Mouse (Mus musculus) testis, postnatal 14 days (tissue): ENCODE measurements around the gene Bpifa1.
"Not testable (repeated sequence)": the region's sequence is repeated elsewhere in the genome, so short reads cannot be mapped to it uniquely, and the experiment has no call there.

ENCODE experiments used
- DNase-seq: peaks from one replicate; pipeline ENCODE4 v3.0.0; 2021; ENCODE audit warnings: low spot score

The Bpifa1 gene

GRCm38 (mm10) chr2:154142580-154142979, at the start of gene Bpifa1:
Gene Bpifa1 (plus strand): TSS chr2:154142880.
- no peak for DNase-seq

DNA sequence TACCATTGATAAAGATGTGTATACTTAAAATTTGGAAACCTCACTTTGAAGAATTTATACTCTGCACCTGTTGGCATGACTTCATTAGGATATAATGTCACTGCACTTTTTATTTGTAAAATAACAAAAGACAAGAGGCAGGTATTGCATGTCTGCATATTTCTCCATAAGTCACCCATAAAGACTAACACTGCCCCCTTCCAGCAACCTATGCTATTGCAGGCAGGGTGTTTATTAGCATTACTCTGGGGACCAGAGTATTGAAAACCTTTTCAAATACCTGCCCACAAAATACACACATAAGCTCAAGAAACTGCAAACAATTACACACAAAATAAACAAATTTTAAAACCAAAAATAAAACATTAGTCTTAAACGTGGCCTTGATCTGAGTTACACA, 44.9 kb upstream of the Bpifa1 start:
- DNase-seq = no peak

- no peak for DNase-seq
Measured at GRCm38 (mm10) chr2:154117381-154117780, 25.3 kb upstream of the Bpifa1 start.

- DNase-seq = no peak
Measured at GRCm38 (mm10) chr2:154130120-154130519, 12.6 kb upstream of the Bpifa1 start, which contains the start of gene Bpifa3. Gene Bpifa3 (plus strand): TSS chr2:154130336.

DNA sequence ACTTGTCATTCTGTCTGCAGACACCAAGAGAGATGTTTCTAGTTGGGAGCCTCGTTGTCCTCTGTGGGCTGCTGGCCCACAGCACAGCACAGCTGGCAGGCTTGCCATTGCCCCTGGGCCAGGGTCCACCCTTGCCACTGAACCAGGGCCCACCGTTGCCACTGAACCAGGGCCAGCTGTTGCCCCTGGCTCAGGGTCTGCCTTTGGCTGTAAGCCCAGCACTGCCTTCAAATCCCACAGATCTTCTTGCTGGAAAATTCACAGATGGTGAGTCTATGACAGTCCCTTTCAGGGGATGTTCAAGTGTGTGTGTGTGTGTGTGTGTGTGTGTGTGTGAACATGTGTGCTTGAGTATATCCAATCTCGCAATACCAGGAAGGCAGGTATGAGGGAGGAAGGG, 1.1 kb downstream of the Bpifa1 start:
- no peak for DNase-seq

DNA sequence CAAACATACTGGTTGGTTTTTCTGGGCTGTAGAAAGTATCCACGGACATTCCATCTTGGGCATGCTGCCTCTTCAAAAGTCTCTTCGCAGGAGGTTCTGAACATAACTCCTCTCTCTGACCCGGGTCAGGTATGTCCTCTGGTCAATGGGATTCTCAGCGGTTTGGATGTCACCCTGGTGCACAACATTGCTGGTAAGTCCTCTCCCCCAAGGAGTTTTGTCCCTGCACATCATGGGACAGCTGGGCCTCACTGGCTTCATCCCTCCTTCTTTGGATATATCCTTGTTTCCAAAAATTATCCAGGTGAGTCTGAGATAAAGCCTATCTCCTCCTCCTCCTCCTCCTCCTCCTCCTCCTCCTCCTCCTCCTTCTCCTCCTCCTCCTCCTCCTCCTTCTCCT, 4.8 kb downstream of the Bpifa1 start:
- no peak for DNase-seq

DNA sequence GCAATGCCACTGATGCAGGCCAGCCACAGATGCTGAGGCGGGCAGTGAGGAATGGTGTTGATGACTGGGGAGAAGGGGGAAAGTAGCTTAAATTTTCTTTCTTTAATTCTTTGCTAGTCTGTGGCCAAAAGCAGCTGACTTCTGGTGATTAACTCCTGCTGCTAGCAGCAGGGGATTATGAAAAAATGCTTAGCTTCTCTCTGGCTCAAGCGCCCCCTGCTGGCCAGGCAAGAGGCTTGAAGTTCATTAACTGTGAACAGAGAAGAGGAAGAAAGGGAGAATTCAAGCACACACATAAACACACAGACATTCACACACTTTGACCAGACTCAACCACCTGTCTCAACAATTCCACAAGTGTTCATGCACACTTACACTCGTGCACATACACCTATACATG, 15.8 kb downstream of the Bpifa1 start:
- no peak for DNase-seq

DNA sequence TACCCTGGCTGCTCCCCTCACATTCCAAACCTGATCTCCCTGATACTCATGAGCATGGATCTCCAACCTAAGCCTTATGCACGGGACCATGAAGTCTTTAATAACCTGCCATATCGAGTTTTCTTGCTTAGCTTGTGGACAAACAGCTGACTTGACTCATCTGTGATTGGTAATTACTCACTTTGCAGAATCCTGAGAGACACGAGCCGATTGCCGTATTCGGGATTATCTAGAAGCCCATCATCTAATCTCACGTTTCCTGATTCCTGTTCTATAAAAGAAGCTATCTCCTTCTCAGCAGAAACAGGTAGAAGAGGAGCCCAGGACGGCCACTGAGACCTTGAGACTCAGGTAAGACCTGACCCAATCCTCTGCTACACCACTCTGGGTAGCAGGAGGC, 19.6 kb downstream of the Bpifa1 start, which contains the start of gene Bpifa5:
Gene Bpifa5, plus strand, starts transcription at position 301 of the 400 bp plus-strand sequence.
- no peak for DNase-seq

GRCm38 (mm10) chr2:154163306-154163705, 20.6 kb downstream of the Bpifa1 start:
- no peak for DNase-seq

GRCm38 (mm10) chr2:154169172-154169571, 26.5 kb downstream of the Bpifa1 start:
- DNase-seq = no peak

- DNase-seq = no peak
Measured at GRCm38 (mm10) chr2:154171621-154172020, 28.9 kb downstream of the Bpifa1 start.

GRCm38 (mm10) chr2:154173313-154173712, 30.6 kb downstream of the Bpifa1 start:
- no peak for DNase-seq

DNA sequence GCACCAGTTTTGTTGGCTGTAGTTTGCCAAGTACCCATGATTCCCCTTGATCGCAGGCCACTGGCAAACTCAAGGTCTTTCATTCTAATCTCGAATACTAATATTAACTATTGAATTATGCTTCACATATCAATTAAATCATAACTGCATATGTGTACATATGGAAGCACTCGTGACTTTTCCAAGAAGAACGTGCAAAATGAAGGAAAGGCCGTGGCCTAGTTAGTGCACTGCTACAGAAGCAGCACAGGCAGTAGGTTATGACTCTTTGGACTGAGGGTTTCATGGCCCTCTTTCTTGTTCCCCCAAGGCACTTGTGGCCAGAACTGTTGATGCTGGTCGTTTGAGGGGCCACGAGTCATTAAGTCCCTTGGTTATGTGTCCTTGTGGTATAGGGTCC, 39.2 kb downstream of the Bpifa1 start:
- DNase-seq = not testable (repeated sequence)

DNA sequence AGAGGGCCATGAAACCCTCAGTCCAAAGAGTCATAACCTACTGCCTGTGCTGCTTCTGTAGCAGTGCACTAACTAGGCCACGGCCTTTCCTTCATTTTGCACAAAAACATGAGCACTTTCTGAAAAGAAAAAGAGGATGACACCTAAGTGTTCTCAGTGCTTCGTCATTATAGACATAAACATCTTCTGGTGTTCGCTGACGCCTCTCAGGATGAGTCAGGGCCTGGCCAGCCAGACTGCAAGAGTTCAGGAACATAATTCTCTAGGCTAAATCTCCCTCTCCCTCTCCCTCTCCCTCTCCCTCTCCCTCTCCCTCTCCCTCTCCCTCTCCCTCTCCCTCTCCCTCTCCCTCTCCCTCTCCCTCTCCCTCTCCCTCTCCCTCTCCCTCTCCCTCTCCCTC, 40.4 kb downstream of the Bpifa1 start:
- not testable (repeated sequence) for DNase-seq

GRCm38 (mm10) chr2:154185319-154185718, 42.6 kb downstream of the Bpifa1 start:
- DNase-seq = no peak

GRCm38 (mm10) chr2:154185748-154186147, 43.1 kb downstream of the Bpifa1 start:
- DNase-seq = no peak

GRCm38 (mm10) chr2:154187468-154187867, 44.8 kb downstream of the Bpifa1 start:
- DNase-seq = no peak

DNA sequence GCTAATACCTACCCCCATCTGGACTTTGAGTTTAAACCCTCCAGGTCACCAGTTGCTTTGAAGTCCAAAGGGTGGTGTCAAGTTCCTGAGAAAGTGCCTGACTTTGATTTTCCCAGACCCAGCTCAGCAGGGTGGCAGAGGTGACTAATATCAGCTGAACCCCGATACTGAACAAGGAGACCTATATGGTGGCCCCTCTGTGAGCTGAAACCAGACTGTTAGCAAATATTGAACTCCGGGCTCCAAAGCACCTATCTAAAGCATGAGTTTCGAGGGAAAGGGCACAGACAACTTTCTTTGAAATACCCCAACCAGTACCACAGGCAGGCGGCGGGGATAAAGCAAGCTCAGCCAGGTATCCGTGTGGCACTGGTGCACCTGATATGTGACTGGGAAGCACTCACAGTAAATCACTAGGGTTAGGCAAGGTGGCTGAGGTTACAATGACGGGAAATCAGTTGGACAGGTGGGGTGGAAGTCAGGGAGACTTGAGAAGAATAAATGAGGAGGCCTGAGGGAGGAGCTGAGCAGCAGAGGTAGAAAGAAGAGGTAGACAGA, 47.3 kb downstream of the Bpifa1 start:
- no peak for DNase-seq

- no peak for DNase-seq
Measured at GRCm38 (mm10) chr2:154190546-154191258, 48.0 kb downstream of the Bpifa1 start, which contains the start of gene Bpifb1. Gene Bpifb1 (plus strand): TSS chr2:154190818.

DNA sequence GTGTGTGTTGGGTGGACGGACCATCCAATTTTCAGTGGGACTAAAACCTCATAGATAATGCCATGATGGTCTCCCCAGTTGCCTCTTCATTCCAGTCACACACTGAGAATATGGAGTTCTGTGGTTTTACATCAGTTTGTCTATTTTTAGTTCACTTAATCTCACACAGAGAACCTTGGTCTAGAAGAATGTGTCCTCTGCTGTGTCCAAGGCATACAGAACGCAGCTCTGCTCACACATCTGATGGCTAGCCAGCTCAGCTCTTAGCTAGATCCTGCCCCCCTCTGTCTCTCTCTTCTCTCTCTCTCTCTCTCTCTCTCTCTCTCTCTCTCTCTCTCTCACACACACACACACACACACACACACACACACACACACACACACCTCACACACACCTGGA, 49.5 kb downstream of the Bpifa1 start:
- DNase-seq = no peak

DNA sequence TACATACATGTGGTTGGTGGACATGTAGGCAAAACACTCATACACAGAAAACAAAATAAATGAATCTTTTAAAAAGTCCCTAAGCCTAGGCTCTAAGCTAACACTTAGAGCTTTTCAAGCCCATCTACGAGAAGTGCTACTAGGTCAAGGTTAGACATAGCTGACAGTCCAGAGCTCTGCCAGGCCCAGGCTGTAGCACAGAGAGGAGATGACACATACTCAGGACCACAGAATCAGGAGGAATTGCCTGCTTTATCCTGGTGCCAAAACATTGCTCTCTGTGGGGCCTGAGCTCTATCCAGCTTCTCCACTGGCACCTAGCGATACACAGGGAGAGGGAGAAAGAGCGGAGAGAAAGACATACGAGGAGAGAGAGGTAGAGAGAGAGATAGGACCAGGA, 50.4 kb downstream of the Bpifa1 start:
- DNase-seq = no peak

GRCm38 (mm10) chr2:154193994-154194504, 51.4 kb downstream of the Bpifa1 start:
- no peak for DNase-seq

DNA sequence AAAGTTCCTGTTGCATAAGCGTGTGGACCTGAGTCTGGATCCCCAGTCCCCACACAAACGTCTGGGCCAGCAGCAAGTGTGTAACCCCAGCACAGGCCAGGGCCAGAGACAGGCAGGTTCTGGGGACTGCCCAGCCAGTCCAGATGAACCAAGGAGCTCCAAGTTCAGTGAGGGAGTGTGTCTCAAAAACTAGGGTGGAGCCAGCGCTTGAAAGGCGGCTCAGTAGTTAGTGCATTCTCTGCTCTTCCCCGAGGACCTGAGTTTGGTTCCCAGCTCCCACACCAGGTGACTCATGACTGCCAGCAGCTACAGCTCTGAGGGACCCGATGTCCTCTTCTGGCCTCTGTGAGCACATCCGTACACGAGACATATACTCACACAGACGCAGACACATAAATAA, 54.4 kb downstream of the Bpifa1 start:
- no peak for DNase-seq
